39 mouse cellular contexts compared by ENCODE assay signal in genomic region chr7:126803751-126804150, GRCm38 (mm10). TPM values are rescaled to one million over a fixed set of nuclear protein-coding genes. Genes with fewer than 3 reads are reported as not detected.
A peak's percentile ranks its signal among the peaks of the same experiment; 100 is the strongest.
DNase-seq lines count a peak whose midpoint lies in the region; ATAC-seq lines count a peak whose summit lies in the region.
"Had no signal": no experiment of that assay in that cellular context is flagged by ENCODE, and none has a peak within 500 bp of the region (broad histone marks: within the 10 kb centered on the region; RNA-seq: fewer than 3 reads in every experiment).

No protein-coding gene starts in this region.

- H3K27ac ChIP-seq in hindbrain, embryonic 13.5 days, result no peak overlapping the region
- H3K27ac ChIP-seq in hindbrain, embryonic 14.5 days, result no peak overlapping the region
- no peak overlapping the region for H3K27ac ChIP-seq in midbrain, embryonic 16.5 days (ENCODE audit: low read length)
- H3K27ac ChIP-seq in midbrain, embryonic 11.5 days (ENCODE audit: low read depth, low read length), result no peak overlapping the region
- H3K27ac ChIP-seq in macrophage, result 0 out of 2 replicates have a peak overlapping the region, but pooled peaks have one; percentile 31
- H3K27ac ChIP-seq in neural tube, embryonic 15.5 days (replicated peaks), result no peak overlapping the region
- H3K27ac ChIP-seq: hindbrain, embryonic 12.5 days; kidney, embryonic 15.5 days; layer of hippocampus, adult 2 months; left cerebral cortex, adult 2 months; limb, embryonic 15.5 days; liver, embryonic 15.5 days; midbrain, embryonic 13.5 days had no signal

- peaks cover 30% of the 10 kb centered on the region for H3K4me1 ChIP-seq in hindbrain, embryonic 13.5 days (replicated peaks)
- peaks cover 15% of the 10 kb centered on the region for H3K4me1 ChIP-seq in hindbrain, embryonic 14.5 days (replicated peaks; ENCODE audit: control insufficient read depth, insufficient read depth, low read length)
- H3K4me1 ChIP-seq in midbrain, embryonic 16.5 days (ENCODE audit: control insufficient read depth, insufficient read depth, low read length), result peaks cover 23% of the 10 kb centered on the region
- H3K4me1 ChIP-seq in midbrain, embryonic 11.5 days (ENCODE audit: control insufficient read depth, insufficient read depth, low read length), result peaks cover 20% of the 10 kb centered on the region
- peaks cover 30% of the 10 kb centered on the region for H3K4me1 ChIP-seq in neural tube, embryonic 15.5 days

- H3K4me2 ChIP-seq in hindbrain, embryonic 13.5 days, result no peak overlapping the region
- no peak overlapping the region for H3K4me2 ChIP-seq in hindbrain, embryonic 14.5 days (replicated peaks)
- H3K4me2 ChIP-seq in midbrain, embryonic 16.5 days (ENCODE audit: low read length), result no peak overlapping the region
- no peak overlapping the region for H3K4me2 ChIP-seq in midbrain, embryonic 11.5 days
- no peak overlapping the region for H3K4me2 ChIP-seq in neural tube, embryonic 15.5 days
- H3K4me2 ChIP-seq: heart, embryonic 11.5 days; hindbrain, embryonic 12.5 days; kidney, embryonic 15.5 days; limb, embryonic 15.5 days; liver, embryonic 15.5 days; lung, embryonic 14.5 days; midbrain, embryonic 13.5 days had no signal

- H3K36me3 ChIP-seq in hindbrain, embryonic 13.5 days, result peaks cover 8% of the 10 kb centered on the region
- H3K36me3 ChIP-seq in hindbrain, embryonic 14.5 days (replicated peaks; ENCODE audit: control insufficient read depth, insufficient read depth), result peaks cover 9% of the 10 kb centered on the region; the same call in 1 of the 2 replicates
- no peaks in the 10 kb centered on the region for H3K36me3 ChIP-seq in midbrain, embryonic 16.5 days (ENCODE audit: control insufficient read depth, insufficient read depth, low read length)
- H3K36me3 ChIP-seq in midbrain, embryonic 11.5 days (ENCODE audit: control insufficient read depth, insufficient read depth, low read length), result no peaks in the 10 kb centered on the region
- no peaks in the 10 kb centered on the region for H3K36me3 ChIP-seq in macrophage (ENCODE audit: inconsistent target)
- H3K36me3 ChIP-seq in neural tube, embryonic 15.5 days, result no peaks in the 10 kb centered on the region
- H3K36me3 ChIP-seq: liver, embryonic 15.5 days had no signal

- H3K9ac ChIP-seq in hindbrain, embryonic 13.5 days, result peak overlapping the region; percentile 13; the same call in 1 of the 2 replicates
- no peak overlapping the region for H3K9ac ChIP-seq in hindbrain, embryonic 14.5 days
- H3K9ac ChIP-seq in midbrain, embryonic 16.5 days (ENCODE audit: low read depth, low read length), result peak overlapping the region; percentile 7; the same call in 1 of the 2 replicates
- no peak overlapping the region for H3K9ac ChIP-seq in midbrain, embryonic 11.5 days (ENCODE audit: low read length)
- no peak overlapping the region for H3K9ac ChIP-seq in neural tube, embryonic 15.5 days (replicated peaks)
- H3K9ac ChIP-seq: hindbrain, embryonic 12.5 days; kidney, embryonic 15.5 days; limb, embryonic 15.5 days; liver, embryonic 15.5 days; lung, embryonic 14.5 days; midbrain, embryonic 13.5 days had no signal

- no peak for ATAC-seq in hindbrain, embryonic 13.5 days (ENCODE audit: low FRiP score)
- no peak for ATAC-seq in hindbrain, embryonic 14.5 days (ENCODE audit: low FRiP score)
- ATAC-seq in midbrain, embryonic 16.5 days, result no peak
- no peak for ATAC-seq in midbrain, embryonic 11.5 days (ENCODE audit: low FRiP score)
- no peak for ATAC-seq in neural tube, embryonic 15.5 days (ENCODE audit: low FRiP score)
- ATAC-seq: midbrain, embryonic 13.5 days had no signal

- no peak for DNase-seq in hindbrain, embryonic 14.5 days (ENCODE audit: low spot score)
- no peak for DNase-seq in midbrain, embryonic 11.5 days (ENCODE audit: low spot score, missing footprints)
- DNase-seq in testis, postnatal 14 days (ENCODE audit: low spot score), result no peak
- DNase-seq: cerebellum, adult 2 months; cerebellum, postnatal 14 days; gastrocnemius, postnatal 25 days; heart, adult 18-20 months; heart, postnatal 36 days; kidney, adult 18-20 months; kidney, postnatal 36 days; lung, embryonic 14.5 days; lung, postnatal 14 days; right cerebral cortex, adult 18-20 months; spleen, adult 18-20 months; thymus, postnatal 25 days had no signal

- H3K9me3 ChIP-seq in hindbrain, embryonic 13.5 days, result no peaks in the 10 kb centered on the region
- no peaks in the 10 kb centered on the region for H3K9me3 ChIP-seq in hindbrain, embryonic 14.5 days (ENCODE audit: control insufficient read depth, low read length)
- H3K9me3 ChIP-seq in midbrain, embryonic 16.5 days (replicated peaks; ENCODE audit: control insufficient read depth, low read length, poor library complexity, severe bottlenecking), result no peaks in the 10 kb centered on the region
- no peaks in the 10 kb centered on the region for H3K9me3 ChIP-seq in midbrain, embryonic 11.5 days (ENCODE audit: control insufficient read depth, low read length)
- H3K9me3 ChIP-seq in neural tube, embryonic 15.5 days (replicated peaks), result no peaks in the 10 kb centered on the region
- H3K9me3 ChIP-seq: hindbrain, embryonic 12.5 days; kidney, embryonic 15.5 days; limb, embryonic 15.5 days; liver, embryonic 15.5 days; midbrain, embryonic 13.5 days had no signal

- no peak overlapping the region for H3K4me3 ChIP-seq in hindbrain, embryonic 13.5 days
- no peak overlapping the region for H3K4me3 ChIP-seq in hindbrain, embryonic 14.5 days (replicated peaks; ENCODE audit: low read length)
- no peak overlapping the region for H3K4me3 ChIP-seq in midbrain, embryonic 16.5 days (ENCODE audit: low read depth, low read length)
- H3K4me3 ChIP-seq in midbrain, embryonic 11.5 days (ENCODE audit: low read depth, low read length), result no peak overlapping the region
- no peak overlapping the region for H3K4me3 ChIP-seq in macrophage (ENCODE audit: inconsistent target)
- no peak overlapping the region for H3K4me3 ChIP-seq in neural tube, embryonic 15.5 days (replicated peaks)
- H3K4me3 ChIP-seq: hindbrain, embryonic 12.5 days; kidney, embryonic 15.5 days; layer of hippocampus, adult 2 months; left cerebral cortex, adult 2 months; limb, embryonic 15.5 days; liver, embryonic 15.5 days; midbrain, embryonic 13.5 days had no signal

- H3K79me2 ChIP-seq in macrophage (ENCODE audit: inconsistent target), result peaks cover under 1% of the 10 kb centered on the region; the same call in 1 of the 2 replicates

- no peaks in the 10 kb centered on the region for H3K27me3 ChIP-seq in hindbrain, embryonic 13.5 days
- H3K27me3 ChIP-seq in hindbrain, embryonic 14.5 days (ENCODE audit: control insufficient read depth, insufficient read depth, low read length), result no peaks in the 10 kb centered on the region
- H3K27me3 ChIP-seq in midbrain, embryonic 16.5 days (ENCODE audit: control insufficient read depth, insufficient read depth, low read depth, low read length), result no peaks in the 10 kb centered on the region
- no peaks in the 10 kb centered on the region for H3K27me3 ChIP-seq in midbrain, embryonic 11.5 days (ENCODE audit: control insufficient read depth, insufficient read depth, low read length)
- H3K27me3 ChIP-seq in neural tube, embryonic 15.5 days (replicated peaks), result no peaks in the 10 kb centered on the region
- H3K27me3 ChIP-seq: CH12.LX; hindbrain, embryonic 12.5 days; kidney, embryonic 15.5 days; limb, embryonic 15.5 days; liver, embryonic 15.5 days; midbrain, embryonic 13.5 days had no signal

RNA-seq across cellular contexts. Expression of gene Fam57b, which starts 6.3 kb away (rescaled TPM):
- polyA plus RNA-seq in hindbrain, embryonic 13.5 days (2015; fragmentation: Nextera tagmentation; extraction: Ambion mirVana), result 52.1 and 55.6 TPM in 2 replicates
- 53.2 and 54.7 TPM in 2 replicates for polyA plus RNA-seq in hindbrain, embryonic 14.5 days (2014; fragmentation: Nextera tagmentation; extraction: Ambion mirVana)
- 55.0 and 61.1 TPM in 2 replicates for polyA plus RNA-seq in midbrain, embryonic 16.5 days (2015; fragmentation: Nextera tagmentation; extraction: Ambion mirVana)
- 10.5 and 11.1 TPM in 2 replicates for polyA plus RNA-seq in midbrain, embryonic 11.5 days (2014; fragmentation: Nextera tagmentation; extraction: Ambion mirVana)
- total RNA-seq in macrophage (2018; cell fraction: chromatin; rRNA removed), result under 1 TPM in 4 of 26 experiments, not detected in 22; 0.44 to 0.57 (median 0.46) TPM
- total RNA-seq in macrophage (2018; cell fraction: cytosol; rRNA removed), result under 1 TPM in 14 of 26 experiments, not detected in 12; 0.06 to 0.30 (median 0.18) TPM
- 1 to 10 TPM in 1 of 26 experiments, under 1 TPM in 10, not detected in 15; 0.24 to 1.2 (median 0.49) TPM for total RNA-seq in macrophage (2018; cell fraction: nucleus; rRNA removed)
- 0.17 to 0.25 TPM in 2 of 3 replicates, not detected in the other for polyA plus RNA-seq in macrophage (2018)
- 48.2 and 54.4 TPM in 2 replicates for polyA plus RNA-seq in neural tube, embryonic 15.5 days (2015; fragmentation: Nextera tagmentation; extraction: Ambion mirVana)
- total RNA-seq: megakaryocyte progenitor cell, adult 5-6 weeks; monocyte, adult 5-6 weeks had no signal
- polyA plus RNA-seq: liver, embryonic 15.5 days had no signal

RNA-seq across cellular contexts. Expression of gene Ppp4c, which starts 11.5 kb away (rescaled TPM):
- 196 and 214 TPM in 2 replicates for polyA plus RNA-seq in hindbrain, embryonic 13.5 days (2015; fragmentation: Nextera tagmentation; extraction: Ambion mirVana)
- 177 and 182 TPM in 2 replicates for polyA plus RNA-seq in hindbrain, embryonic 14.5 days (2014; fragmentation: Nextera tagmentation; extraction: Ambion mirVana)
- polyA plus RNA-seq in midbrain, embryonic 16.5 days (2015; fragmentation: Nextera tagmentation; extraction: Ambion mirVana), result 155 and 182 TPM in 2 replicates
- polyA plus RNA-seq in midbrain, embryonic 11.5 days (2014; fragmentation: Nextera tagmentation; extraction: Ambion mirVana), result 335 and 336 TPM in 2 replicates
- total RNA-seq in macrophage (2018; cell fraction: chromatin; rRNA removed), result 100 to 1,000 TPM; 229 to 414 (median 301) TPM
- 100 to 1,000 TPM; 114 to 160 (median 137) TPM for total RNA-seq in macrophage (2018; cell fraction: cytosol; rRNA removed)
- total RNA-seq in macrophage (2018; cell fraction: nucleus; rRNA removed), result 100 to 1,000 TPM; 130 to 231 (median 195) TPM
- polyA plus RNA-seq in macrophage (2018), result 62.0 to 139 TPM (median 129 TPM) in 3 replicates
- polyA plus RNA-seq in neural tube, embryonic 15.5 days (2015; fragmentation: Nextera tagmentation; extraction: Ambion mirVana), result 154 and 188 TPM in 2 replicates

RNA-seq across cellular contexts. Expression of gene Tbx6, which starts 22.5 kb away (rescaled TPM):
- 0.32 and 0.84 TPM in 2 replicates for polyA plus RNA-seq in hindbrain, embryonic 13.5 days (2015; fragmentation: Nextera tagmentation; extraction: Ambion mirVana)
- 0.21 and 0.26 TPM in 2 replicates for polyA plus RNA-seq in hindbrain, embryonic 14.5 days (2014; fragmentation: Nextera tagmentation; extraction: Ambion mirVana)
- polyA plus RNA-seq in midbrain, embryonic 16.5 days (2015; fragmentation: Nextera tagmentation; extraction: Ambion mirVana), result 0.51 and 0.64 TPM in 2 replicates
- polyA plus RNA-seq in midbrain, embryonic 11.5 days (2014; fragmentation: Nextera tagmentation; extraction: Ambion mirVana), result 0.20 and 0.43 TPM in 2 replicates
- total RNA-seq in macrophage (2018; cell fraction: chromatin; rRNA removed), result 1 to 10 TPM in 12 of 26 experiments, under 1 TPM in 7, not detected in 7; 0.45 to 3.9 (median 1.1) TPM
- under 1 TPM in 15 of 26 experiments, not detected in 11; 0.05 to 0.39 (median 0.15) TPM for total RNA-seq in macrophage (2018; cell fraction: cytosol; rRNA removed)
- 1 to 10 TPM in 11 of 26 experiments, under 1 TPM in 14, not detected in 1; 0.23 to 6.2 (median 0.81) TPM for total RNA-seq in macrophage (2018; cell fraction: nucleus; rRNA removed)
- 0.19 to 0.25 TPM in 2 of 3 replicates, not detected in the other for polyA plus RNA-seq in macrophage (2018)
- polyA plus RNA-seq in neural tube, embryonic 15.5 days (2015; fragmentation: Nextera tagmentation; extraction: Ambion mirVana), result 0.34 and 0.35 TPM in 2 replicates
- polyA plus RNA-seq: lung, embryonic 14.5 days had no signal

RNA-seq across cellular contexts. Expression of gene Ypel3, which starts 27.0 kb away (rescaled TPM):
- 173 and 179 TPM in 2 replicates for polyA plus RNA-seq in hindbrain, embryonic 13.5 days (2015; fragmentation: Nextera tagmentation; extraction: Ambion mirVana)
- 206 and 218 TPM in 2 replicates for polyA plus RNA-seq in hindbrain, embryonic 14.5 days (2014; fragmentation: Nextera tagmentation; extraction: Ambion mirVana)
- polyA plus RNA-seq in midbrain, embryonic 16.5 days (2015; fragmentation: Nextera tagmentation; extraction: Ambion mirVana), result 162 and 191 TPM in 2 replicates
- 87.8 and 91.5 TPM in 2 replicates for polyA plus RNA-seq in midbrain, embryonic 11.5 days (2014; fragmentation: Nextera tagmentation; extraction: Ambion mirVana)
- total RNA-seq in macrophage (2018; cell fraction: chromatin; rRNA removed), result 100 to 1,000 TPM in 8 of 26 experiments, 10 to 100 TPM in 18; 14.8 to 230 (median 79.5) TPM
- 100 to 1,000 TPM in 12 of 26 experiments, 10 to 100 TPM in 14; 32.4 to 175 (median 76.1) TPM for total RNA-seq in macrophage (2018; cell fraction: cytosol; rRNA removed)
- 100 to 1,000 TPM in 8 of 26 experiments, 10 to 100 TPM in 18; 23.9 to 225 (median 71.2) TPM for total RNA-seq in macrophage (2018; cell fraction: nucleus; rRNA removed)
- 40.6 to 227 TPM (median 90.3 TPM) in 3 replicates for polyA plus RNA-seq in macrophage (2018)
- polyA plus RNA-seq in neural tube, embryonic 15.5 days (2015; fragmentation: Nextera tagmentation; extraction: Ambion mirVana), result 187 and 207 TPM in 2 replicates

RNA-seq across cellular contexts. Expression of gene 4930451I11Rik, which starts 27.7 kb away (rescaled TPM):
- polyA plus RNA-seq in hindbrain, embryonic 13.5 days (2015; fragmentation: Nextera tagmentation; extraction: Ambion mirVana), result not detected in 2 replicates
- 0.74 TPM in 1 of 2 replicates, not detected in the other for polyA plus RNA-seq in hindbrain, embryonic 14.5 days (2014; fragmentation: Nextera tagmentation; extraction: Ambion mirVana)
- not detected in 2 replicates for polyA plus RNA-seq in midbrain, embryonic 16.5 days (2015; fragmentation: Nextera tagmentation; extraction: Ambion mirVana)
- polyA plus RNA-seq in midbrain, embryonic 11.5 days (2014; fragmentation: Nextera tagmentation; extraction: Ambion mirVana), result not detected in 2 replicates
- not detected for total RNA-seq in macrophage (2018; cell fraction: chromatin; rRNA removed)
- not detected for total RNA-seq in macrophage (2018; cell fraction: cytosol; rRNA removed)
- not detected for total RNA-seq in macrophage (2018; cell fraction: nucleus; rRNA removed)
- not detected in 3 replicates for polyA plus RNA-seq in macrophage (2018)
- not detected in 2 replicates for polyA plus RNA-seq in neural tube, embryonic 15.5 days (2015; fragmentation: Nextera tagmentation; extraction: Ambion mirVana)
- total RNA-seq: adrenal gland, adult 8-10 months; adrenal gland, postnatal 4 days; CH12.LX; ES-E14; gastrocnemius, postnatal 25 days; heart, adult 18-20 months; heart, postnatal 36 days; layer of hippocampus, adult 2 months; layer of hippocampus, postnatal 14 days; left cerebral cortex, adult 2 months; left cerebral cortex, postnatal 25 days; megakaryocyte progenitor cell, adult 5-6 weeks; monocyte, adult 5-6 weeks had no signal
- polyA plus RNA-seq: C2C12; cerebellum, adult 2 months; embryonic facial prominence, embryonic 11.5 days; heart, embryonic 11.5 days; heart, embryonic 16.5 days; hindbrain, embryonic 12.5 days; kidney, embryonic 15.5 days; limb, embryonic 15.5 days; liver, embryonic 15.5 days; lung, embryonic 14.5 days; midbrain, embryonic 13.5 days; neural tube, embryonic 11.5 days had no signal

Comparison
In these comparisons a context has a peak if more than half of its experiments do, and no peak if none do; other contexts are left out.
1. H3K9ac ChIP-seq: peak in hindbrain, embryonic 13.5 days (single experiment) and midbrain, embryonic 16.5 days (single experiment); none in hindbrain, embryonic 14.5 days (single experiment), midbrain, embryonic 11.5 days (single experiment) and neural tube, embryonic 15.5 days (single experiment).